Mouse (Mus musculus) limb, embryonic 15.5 days (tissue): ENCODE results near the gene Ldlr. TPM values are rescaled to one million over a fixed set of nuclear protein-coding genes. Genes with fewer than 3 reads are reported as not detected.
A peak's percentile ranks its signal among the peaks of the same experiment; 100 is the strongest.

ENCODE experiments used
- ATAC-seq: fragments of 200-750 bp; cut with Nextera tagmentation; 2 replicates; pipeline ENCODE4 v1.8.0; 2017; ENCODE audit warnings: low read depth, moderate TSS enrichment; ENCODE audit not compliant: insufficient number of reproducible peaks, low FRiP score, low TSS enrichment
- H3K27ac ChIP-seq: fragments of 300-500 bp; sonication (generic); 2 replicates; pipeline ENCODE4 v1.5.1; 2015; ENCODE audit warnings: moderate library complexity, mild to moderate bottlenecking, inconsistent platforms
- H3K27me3 ChIP-seq: fragments of 300-500 bp; sonication (generic); 2 replicates; pipeline ENCODE4 v1.6.1; 2015; ENCODE audit warnings: inconsistent platforms
- H3K36me3 ChIP-seq: fragments of 300-500 bp; sonication (generic); 2 replicates; pipeline ENCODE4 v1.6.1; 2015; ENCODE audit warnings: inconsistent platforms
- H3K4me1 ChIP-seq: fragments of 300-500 bp; sonication (generic); 2 replicates; pipeline ENCODE4 v1.6.1; 2015; ENCODE audit warnings: inconsistent platforms
- H3K4me2 ChIP-seq: fragments of 300-500 bp; sonication (generic); 2 replicates; pipeline ENCODE4 v1.6.1; 2015; ENCODE audit warnings: mild to moderate bottlenecking, inconsistent platforms
- H3K4me3 ChIP-seq: fragments of 300-500 bp; sonication (generic); 2 replicates; pipeline ENCODE4 v1.5.1; 2015; ENCODE audit warnings: mild to moderate bottlenecking, inconsistent platforms
- H3K9ac ChIP-seq: fragments of 300-500 bp; sonication (generic); 2 replicates; pipeline ENCODE4 v1.6.1; 2015; ENCODE audit warnings: inconsistent platforms
- H3K9me3 ChIP-seq: fragments of 300-500 bp; sonication (generic); 2 replicates; pipeline ENCODE4 v1.6.1; 2016; ENCODE audit warnings: inconsistent platforms
- WGBS: fragments of 180-500 bp; shearing (Covaris S2); methylation state at CpG from one replicate; pipeline ENCODE4 v1.1.7; 2015; 5-methylcytosine and 5-hydroxymethylcytosine counted together
- polyA plus RNA-seq: library from polyadenylated mRNA; unstranded; fragments of >200 nt; fragmentation: Nextera tagmentation; extraction: Ambion mirVana; gene quantifications from 2 replicates; pipeline ENCODE4 v1.2.1, GENCODE M21; 2015

Ldlr gene
- 41.4 and 42.8 TPM in 2 replicates for polyA plus RNA-seq

DNA sequence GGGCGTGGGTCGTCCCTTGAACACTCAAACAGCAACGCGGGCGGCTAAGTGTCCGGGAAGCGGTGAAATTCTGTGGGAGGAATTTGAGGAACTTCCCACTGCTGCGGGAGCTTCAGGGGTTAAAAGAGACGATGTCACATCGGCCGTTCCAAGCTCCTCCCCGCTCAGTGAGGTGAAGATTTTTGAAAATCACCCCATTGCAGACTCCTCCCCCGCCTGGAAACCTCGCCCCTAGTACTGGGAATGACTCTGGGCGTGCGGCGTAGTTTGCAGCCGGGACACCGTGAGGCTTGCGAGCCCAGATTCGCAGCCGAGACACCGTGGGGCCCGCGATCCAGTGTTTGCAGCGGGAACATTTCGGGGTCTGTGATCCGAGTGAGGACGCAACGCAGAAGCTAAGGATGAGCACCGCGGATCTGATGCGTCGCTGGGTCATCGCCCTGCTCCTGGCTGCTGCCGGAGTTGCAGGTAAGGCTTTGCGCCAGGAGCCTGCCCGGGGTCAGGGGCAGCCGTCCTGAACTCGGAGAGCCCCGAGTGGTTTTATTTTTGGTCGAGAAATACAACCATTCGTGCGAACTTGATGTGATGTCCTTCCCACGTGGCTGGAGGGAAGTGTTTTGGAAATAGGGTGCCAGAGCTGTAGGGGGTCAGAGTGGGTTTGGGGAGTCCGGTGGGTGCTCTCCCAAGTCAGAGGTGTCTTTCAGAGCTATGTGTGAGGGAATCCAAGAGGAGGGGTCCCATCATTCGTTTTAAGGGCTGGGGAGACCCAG lies at the start of gene Ldlr:
Gene Ldlr, plus strand, starts transcription at position 107 of the 770 bp plus-strand sequence.
- Histone ChIP-seq H3K4me1 (peaks cover 33% of the 10 kb centered on the region), H3K27me3 (no peaks in the 10 kb centered on the region), H3K36me3 (no peaks in the 10 kb centered on the region; the same call in 1 of the 2 replicates), H3K9ac (peak within 1 kb of the TSS; percentile 47), H3K4me2 (peak within 1 kb of the TSS; percentile 61), H3K9me3 (no peaks in the 10 kb centered on the region), H3K27ac (peak within 1 kb of the TSS; percentile 96), H3K4me3 (peak within 1 kb of the TSS; percentile 58)
- WGBS, result under 1% methylated on average over 47 of the region's 47 CpGs
- ATAC-seq, result peak; percentile 83

- WGBS, result 94% methylated on average over 17 of the region's 17 CpGs
- no peak overlapping the region for H3K4me2 ChIP-seq
These were observed 45.6 kb upstream of the Ldlr start for GRCm38 (mm10) chr9:21677706-21678105.

DNA sequence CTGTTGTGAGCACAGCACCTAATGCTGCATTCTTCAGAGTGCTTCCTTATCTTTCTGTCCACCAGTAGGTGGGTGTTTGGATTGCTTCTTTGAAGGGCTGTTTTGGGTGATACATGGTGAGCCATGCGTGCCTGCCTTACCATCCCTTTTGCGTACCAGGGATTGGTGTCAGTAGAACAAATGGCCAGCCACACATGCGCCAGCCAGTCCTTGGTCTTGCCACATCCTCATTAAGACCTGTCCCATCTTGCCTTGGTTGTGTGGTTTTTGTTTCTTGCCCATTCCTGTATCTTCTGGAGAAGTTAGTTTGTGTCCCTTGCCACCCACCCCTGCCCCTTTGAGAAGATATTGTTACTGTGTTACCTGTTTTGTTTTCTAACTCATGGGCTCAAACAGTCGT lies 42.8 kb upstream of the Ldlr start:
- H3K4me3 ChIP-seq, result no peak overlapping the region
- no peak overlapping the region for H3K9ac ChIP-seq
- H3K36me3 ChIP-seq, result peaks cover 94% of the 10 kb centered on the region
- no peak overlapping the region for H3K27ac ChIP-seq
- ATAC-seq, result no peak
- no peak overlapping the region for H3K4me2 ChIP-seq
- H3K9me3 ChIP-seq, result no peaks in the 10 kb centered on the region
- no peaks in the 10 kb centered on the region for H3K27me3 ChIP-seq
- WGBS, result 88% methylated on average over 4 of the region's 4 CpGs
- H3K4me1 ChIP-seq, result no peaks in the 10 kb centered on the region

More at GRCm38 (mm10) chr9:21677706-21678105, 45.6 kb upstream of the Ldlr start:
- Histone ChIP-seq H3K9ac (no peak overlapping the region), H3K27ac (no peak overlapping the region), H3K4me3 (no peak overlapping the region), H3K27me3 (no peaks in the 10 kb centered on the region), H3K4me1 (no peaks in the 10 kb centered on the region), H3K36me3 (peaks cover 95% of the 10 kb centered on the region), H3K9me3 (no peaks in the 10 kb centered on the region)
- no peak for ATAC-seq

DNA sequence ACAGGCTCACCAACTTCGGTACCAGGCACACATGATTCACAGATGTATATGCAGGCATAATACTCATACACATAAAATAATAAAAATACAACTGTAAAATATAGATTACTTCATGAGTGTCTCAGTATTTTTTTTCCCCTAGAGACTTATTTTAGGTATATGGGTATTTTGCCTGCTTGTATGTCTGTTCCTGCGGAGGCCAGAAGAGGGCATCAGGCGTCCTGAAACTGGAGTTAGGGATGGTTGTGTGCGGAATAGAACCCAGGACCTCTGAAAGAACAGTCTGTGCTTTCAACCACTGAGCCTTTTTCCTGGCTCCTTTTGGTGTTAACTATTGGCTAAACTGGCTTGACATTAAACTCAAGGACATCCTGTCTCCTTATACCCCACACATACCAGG lies 40.5 kb upstream of the Ldlr start:
- no peaks in the 10 kb centered on the region for H3K9me3 ChIP-seq
- H3K4me3 ChIP-seq, result no peak overlapping the region
- no peaks in the 10 kb centered on the region for H3K27me3 ChIP-seq
- no peak overlapping the region for H3K27ac ChIP-seq
- no peak for ATAC-seq
- no peak overlapping the region for H3K4me2 ChIP-seq
- peaks cover 94% of the 10 kb centered on the region for H3K36me3 ChIP-seq
- 82% methylated on average over 4 of the region's 4 CpGs for WGBS
- no peak overlapping the region for H3K9ac ChIP-seq
- H3K4me1 ChIP-seq, result no peaks in the 10 kb centered on the region

GRCm38 (mm10) chr9:21683897-21684296 lies 39.4 kb upstream of the Ldlr start:
- Histone ChIP-seq H3K4me3 (no peak overlapping the region), H3K9me3 (no peaks in the 10 kb centered on the region), H3K9ac (no peak overlapping the region), H3K27me3 (no peaks in the 10 kb centered on the region), H3K36me3 (peaks cover 93% of the 10 kb centered on the region), H3K4me2 (no peak overlapping the region), H3K27ac (no peak overlapping the region), H3K4me1 (no peaks in the 10 kb centered on the region)
- no peak for ATAC-seq
- WGBS, result 77% methylated on average over 3 of the region's 3 CpGs

GRCm38 (mm10) chr9:21688554-21688953 lies 34.7 kb upstream of the Ldlr start:
- H3K36me3 ChIP-seq, result peaks cover 94% of the 10 kb centered on the region
- H3K9me3 ChIP-seq, result no peaks in the 10 kb centered on the region
- no peak overlapping the region for H3K4me2 ChIP-seq
- H3K27me3 ChIP-seq, result no peaks in the 10 kb centered on the region
- no peak for ATAC-seq
- no peak overlapping the region for H3K27ac ChIP-seq
- 90% methylated on average over 7 of the region's 7 CpGs for WGBS
- no peak overlapping the region for H3K4me3 ChIP-seq
- H3K9ac ChIP-seq, result no peak overlapping the region
- H3K4me1 ChIP-seq, result no peaks in the 10 kb centered on the region

- H3K27ac ChIP-seq, result no peak overlapping the region
- no peaks in the 10 kb centered on the region for H3K27me3 ChIP-seq
- H3K36me3 ChIP-seq, result peaks cover 89% of the 10 kb centered on the region
- 87% methylated on average over 3 of the region's 3 CpGs for WGBS
- no peak overlapping the region for H3K9ac ChIP-seq
- no peaks in the 10 kb centered on the region for H3K4me1 ChIP-seq
- no peak overlapping the region for H3K4me3 ChIP-seq
- no peak overlapping the region for H3K4me2 ChIP-seq
- no peaks in the 10 kb centered on the region for H3K9me3 ChIP-seq
- ATAC-seq, result no peak
These were observed 33.3 kb upstream of the Ldlr start for GRCm38 (mm10) chr9:21690031-21690430.

GRCm38 (mm10) chr9:21691862-21692261 lies 31.4 kb upstream of the Ldlr start:
- ATAC-seq, result no peak
- 55% methylated on average over 2 of the region's 2 CpGs for WGBS
- H3K36me3 ChIP-seq, result peaks cover 86% of the 10 kb centered on the region

GRCm38 (mm10) chr9:21692491-21692890 lies 30.8 kb upstream of the Ldlr start:
- H3K27me3 ChIP-seq, result no peaks in the 10 kb centered on the region
- no peak for ATAC-seq
- no peak overlapping the region for H3K4me3 ChIP-seq
- H3K9me3 ChIP-seq, result no peaks in the 10 kb centered on the region
- H3K4me2 ChIP-seq, result no peak overlapping the region
- H3K27ac ChIP-seq, result no peak overlapping the region
- 94% methylated on average over 4 of the region's 4 CpGs for WGBS
- no peak overlapping the region for H3K9ac ChIP-seq
- peaks cover 86% of the 10 kb centered on the region for H3K36me3 ChIP-seq
- H3K4me1 ChIP-seq, result no peaks in the 10 kb centered on the region

More at GRCm38 (mm10) chr9:21691862-21692261, 31.4 kb upstream of the Ldlr start:
- H3K9ac ChIP-seq, result no peak overlapping the region
- H3K27me3 ChIP-seq, result no peaks in the 10 kb centered on the region
- H3K9me3 ChIP-seq, result no peaks in the 10 kb centered on the region
- no peak overlapping the region for H3K4me3 ChIP-seq
- no peaks in the 10 kb centered on the region for H3K4me1 ChIP-seq
- no peak overlapping the region for H3K4me2 ChIP-seq
- no peak overlapping the region for H3K27ac ChIP-seq

GRCm38 (mm10) chr9:21694071-21694470 lies 29.2 kb upstream of the Ldlr start:
- H3K27me3 ChIP-seq, result no peaks in the 10 kb centered on the region
- no peak for ATAC-seq
- H3K36me3 ChIP-seq, result peaks cover 85% of the 10 kb centered on the region
- no peak overlapping the region for H3K9ac ChIP-seq
- no peaks in the 10 kb centered on the region for H3K4me1 ChIP-seq
- H3K4me3 ChIP-seq, result no peak overlapping the region
- H3K9me3 ChIP-seq, result no peaks in the 10 kb centered on the region
- H3K27ac ChIP-seq, result no peak overlapping the region
- H3K4me2 ChIP-seq, result no peak overlapping the region

GRCm38 (mm10) chr9:21695229-21695792 lies 28.0 kb upstream of the Ldlr start:
- Histone ChIP-seq H3K36me3 (peaks cover 87% of the 10 kb centered on the region), H3K4me3 (no peak overlapping the region), H3K27ac (no peak overlapping the region), H3K9ac (no peak overlapping the region), H3K4me1 (no peaks in the 10 kb centered on the region), H3K27me3 (no peaks in the 10 kb centered on the region), H3K4me2 (no peak overlapping the region), H3K9me3 (no peaks in the 10 kb centered on the region)
- 95% methylated on average over 5 of the region's 5 CpGs for WGBS
- ATAC-seq, result no peak

DNA sequence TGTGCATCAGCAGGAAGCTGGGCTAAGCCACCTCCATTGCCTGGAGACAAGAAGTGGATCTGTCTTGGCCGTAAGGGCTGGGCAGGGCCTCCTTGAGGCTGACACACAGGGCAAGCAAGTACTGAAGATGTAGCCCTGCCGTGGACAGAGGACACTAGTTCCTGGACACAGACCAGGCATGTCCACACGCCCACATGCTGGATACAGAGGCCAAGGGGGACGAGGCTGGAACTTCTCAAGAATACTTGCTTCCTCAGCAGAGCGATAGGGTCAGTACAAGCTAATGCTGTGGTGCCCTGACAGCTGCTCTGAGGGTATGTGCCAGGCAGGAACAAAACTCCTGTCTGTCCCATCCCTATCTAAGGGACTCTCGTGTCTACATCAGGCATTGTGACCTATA lies 26.2 kb upstream of the Ldlr start:
- no peak for ATAC-seq
- no peaks in the 10 kb centered on the region for H3K27me3 ChIP-seq

More for the DNA sequence above, 26.2 kb upstream of the Ldlr start:
- H3K4me1 ChIP-seq, result no peaks in the 10 kb centered on the region
- H3K9ac ChIP-seq, result no peak overlapping the region
- H3K4me3 ChIP-seq, result no peak overlapping the region
- no peak overlapping the region for H3K4me2 ChIP-seq
- H3K9me3 ChIP-seq, result no peaks in the 10 kb centered on the region
- no peak overlapping the region for H3K27ac ChIP-seq
- WGBS, result 83% methylated on average over 6 of the region's 6 CpGs
- H3K36me3 ChIP-seq, result peaks cover 89% of the 10 kb centered on the region
